Mouse (Mus musculus) retina, adult 2 months (tissue): ENCODE measurements around the gene Esr2.
A peak's percentile ranks its signal among the peaks of the same experiment; 100 is the strongest.
"Not testable (repeated sequence)": the region's sequence is repeated elsewhere in the genome, so short reads cannot be mapped to it uniquely, and the experiment has no call there.

ENCODE experiments used
- DNase-seq: peaks from one replicate; pipeline ENCODE4 v3.0.0-alpha.2; 2012; ENCODE audit warnings: low read depth, low spot score

The Esr2 gene

DNA sequence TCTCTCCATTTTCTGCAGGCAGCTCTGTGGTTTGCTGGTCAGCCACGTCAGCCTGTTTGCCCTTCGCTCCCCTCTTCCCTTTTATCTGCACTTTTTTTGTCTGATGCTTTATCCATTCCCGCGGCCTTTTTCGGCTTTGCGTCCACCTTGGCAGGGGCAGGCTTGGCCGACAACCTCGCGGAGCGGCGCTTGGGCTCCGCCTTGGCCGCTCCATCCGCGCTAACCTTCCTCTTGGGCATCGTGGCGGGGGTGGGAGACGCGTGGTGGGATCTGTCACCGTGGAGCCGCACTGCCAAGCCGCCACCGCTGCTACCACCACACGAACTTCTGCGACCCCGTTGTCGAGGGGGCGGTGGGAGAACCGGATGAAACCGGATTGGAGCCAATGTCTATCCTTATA is 24.7 kb downstream of the Esr2 start:
- not testable (repeated sequence) for DNase-seq

- DNase-seq, result no peak
These were observed 40.4 kb downstream of the Esr2 start for GRCm38 (mm10) chr12:76136701-76137100.

GRCm38 (mm10) chr12:76133081-76133480 is 44.0 kb downstream of the Esr2 start:
- DNase-seq, result not testable (repeated sequence)

DNA sequence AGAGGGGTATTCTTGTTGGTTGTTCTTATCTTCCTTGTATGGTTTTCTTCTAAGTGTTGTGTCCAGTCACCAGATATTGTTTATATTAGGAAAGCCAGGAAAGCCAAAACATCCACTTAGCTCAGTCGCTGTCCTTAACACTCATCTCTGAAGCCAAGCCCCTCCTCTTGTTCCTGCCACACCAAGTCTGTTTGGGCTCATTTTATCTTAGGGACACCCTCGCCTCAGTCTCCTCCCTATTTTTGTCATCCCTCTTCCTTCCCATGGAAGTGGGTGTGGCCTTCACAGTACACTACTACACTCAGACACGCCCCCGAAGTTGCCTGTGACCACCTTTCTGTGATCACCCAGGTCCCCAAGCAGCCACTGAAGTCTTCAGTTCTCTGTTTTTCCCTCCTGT is 44.5 kb downstream of the Esr2 start:
- no peak for DNase-seq

DNA sequence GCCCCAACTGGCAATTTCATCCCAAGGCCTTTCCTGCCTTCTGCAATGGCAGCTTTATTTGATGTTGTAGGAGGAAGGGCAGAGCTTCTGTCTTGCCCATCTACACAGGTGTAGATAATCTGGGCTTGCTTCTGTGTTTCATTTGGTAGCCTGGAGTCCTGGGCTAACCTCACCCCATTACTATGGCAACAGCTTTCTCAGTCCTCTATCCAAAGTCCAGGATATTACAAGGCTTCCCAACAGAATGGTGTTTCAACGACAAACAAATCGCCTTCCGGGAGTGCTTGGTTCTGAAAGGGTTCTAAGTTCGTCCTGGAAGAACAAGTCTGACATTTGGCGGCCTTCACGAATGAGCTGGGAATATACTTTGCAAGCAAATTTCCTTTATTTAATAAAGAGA is 46.2 kb downstream of the Esr2 start:
- no peak for DNase-seq

DNA sequence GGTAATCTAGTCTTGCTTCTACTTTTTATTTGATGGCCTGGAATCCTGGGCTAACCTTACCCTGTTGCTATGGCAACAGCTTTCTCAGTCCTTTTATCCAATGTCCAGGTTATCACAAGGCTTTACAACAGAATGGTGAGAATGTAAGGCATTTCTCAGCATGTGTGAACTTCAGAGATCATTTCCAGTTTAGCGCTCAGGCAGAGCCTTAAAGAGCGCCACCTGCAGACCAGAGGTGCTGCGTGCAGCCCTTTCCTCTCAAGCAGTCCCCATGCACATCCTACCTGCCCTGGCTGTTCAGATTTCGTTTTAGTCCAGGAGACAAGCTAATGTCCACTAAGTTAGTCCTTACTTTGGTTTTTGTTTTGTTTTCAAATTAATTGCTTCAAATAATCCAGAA is 46.8 kb downstream of the Esr2 start:
- no peak for DNase-seq

DNA sequence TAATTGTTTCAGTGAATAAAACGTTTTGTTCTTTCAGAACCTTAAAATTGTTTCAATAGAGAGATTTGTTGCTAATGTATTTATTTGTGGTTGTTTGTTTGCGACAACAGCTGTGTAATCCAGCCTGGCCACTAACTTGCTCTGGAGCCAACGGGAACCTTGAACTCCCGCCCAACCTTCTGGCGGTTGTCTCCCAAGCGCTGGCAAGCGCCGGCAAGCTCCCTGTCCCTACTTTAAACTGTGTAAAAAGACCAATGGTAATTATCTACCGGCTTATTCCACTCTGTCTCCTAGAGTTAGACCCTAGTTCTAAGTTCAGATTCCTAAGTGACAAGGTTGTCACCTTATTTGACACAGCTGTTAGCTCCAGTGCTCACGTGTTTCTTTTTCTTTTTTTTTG is 48.2 kb downstream of the Esr2 start:
- DNase-seq, result no peak

- DNase-seq, result no peak
These were observed 48.8 kb downstream of the Esr2 start for GRCm38 (mm10) chr12:76128306-76128705.

DNA sequence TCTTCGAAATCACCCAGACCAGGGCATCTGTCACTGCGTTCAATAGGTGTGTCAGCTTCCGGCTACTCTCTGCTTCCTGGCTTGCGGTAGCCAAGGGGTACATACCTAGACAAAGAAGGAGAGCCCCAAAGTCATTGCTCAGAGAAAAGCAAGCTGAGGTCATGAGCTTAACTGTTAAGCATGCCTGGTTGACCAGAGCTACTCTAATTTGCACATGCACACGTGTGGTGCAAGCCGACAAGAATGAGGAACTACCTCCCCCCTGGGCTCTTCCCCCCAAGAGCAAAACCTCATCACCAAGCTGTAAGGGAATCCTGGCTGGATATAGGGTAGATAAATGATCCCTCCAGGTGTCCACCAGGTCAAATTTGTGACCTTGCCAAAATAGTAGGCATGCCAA is 53.8 kb downstream of the Esr2 start:
- no peak for DNase-seq

GRCm38 (mm10) chr12:76117632-76118153 is 59.4 kb downstream of the Esr2 start:
- peak; percentile 45 for DNase-seq

DNA sequence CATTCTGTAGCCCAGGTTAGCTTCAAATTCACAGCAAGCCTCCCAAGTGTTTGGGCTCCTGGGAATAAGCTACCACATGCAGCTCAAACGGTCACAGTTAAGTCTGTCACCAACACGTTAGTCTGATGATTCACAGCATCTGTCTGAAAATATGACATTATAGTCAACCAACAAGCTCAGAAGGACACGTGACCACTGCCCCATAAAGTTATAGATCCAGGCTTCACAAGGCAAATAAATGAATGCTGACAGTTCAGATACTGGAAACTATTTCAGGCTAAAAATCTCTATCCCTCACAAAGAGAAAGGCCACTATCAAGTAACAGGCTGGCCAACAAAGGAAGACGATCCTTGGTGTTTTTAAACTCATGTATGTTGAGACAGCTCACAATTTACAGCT is 60.5 kb downstream of the Esr2 start:
- DNase-seq, result no peak

GRCm38 (mm10) chr12:76111046-76111445 is 66.0 kb downstream of the Esr2 start:
- DNase-seq, result no peak

GRCm38 (mm10) chr12:76109646-76110405 is 67.2 kb downstream of the Esr2 start:
- DNase-seq, result no peak

GRCm38 (mm10) chr12:76104596-76105351 is 72.3 kb downstream of the Esr2 start:
- DNase-seq, result no peak

DNA sequence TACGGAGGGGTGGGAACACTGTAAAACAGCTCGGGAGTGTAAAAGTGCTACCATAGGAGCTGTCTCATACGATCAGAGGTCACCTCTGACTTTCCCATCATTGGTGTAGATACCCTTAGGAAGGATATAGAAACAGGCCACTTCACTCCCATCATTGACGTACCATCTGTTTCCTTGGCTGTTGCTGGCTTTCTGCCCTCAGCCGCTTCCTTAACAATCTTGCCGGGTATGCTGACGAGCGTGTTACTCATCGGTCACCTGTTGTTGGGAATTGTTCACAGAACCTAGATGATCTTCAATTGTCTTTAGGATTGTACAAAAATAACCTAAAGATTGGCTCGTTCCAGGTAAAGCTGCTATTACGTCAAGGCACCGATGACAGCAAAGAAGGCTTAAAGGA is 74.4 kb downstream of the Esr2 start:
- DNase-seq, result no peak

DNA sequence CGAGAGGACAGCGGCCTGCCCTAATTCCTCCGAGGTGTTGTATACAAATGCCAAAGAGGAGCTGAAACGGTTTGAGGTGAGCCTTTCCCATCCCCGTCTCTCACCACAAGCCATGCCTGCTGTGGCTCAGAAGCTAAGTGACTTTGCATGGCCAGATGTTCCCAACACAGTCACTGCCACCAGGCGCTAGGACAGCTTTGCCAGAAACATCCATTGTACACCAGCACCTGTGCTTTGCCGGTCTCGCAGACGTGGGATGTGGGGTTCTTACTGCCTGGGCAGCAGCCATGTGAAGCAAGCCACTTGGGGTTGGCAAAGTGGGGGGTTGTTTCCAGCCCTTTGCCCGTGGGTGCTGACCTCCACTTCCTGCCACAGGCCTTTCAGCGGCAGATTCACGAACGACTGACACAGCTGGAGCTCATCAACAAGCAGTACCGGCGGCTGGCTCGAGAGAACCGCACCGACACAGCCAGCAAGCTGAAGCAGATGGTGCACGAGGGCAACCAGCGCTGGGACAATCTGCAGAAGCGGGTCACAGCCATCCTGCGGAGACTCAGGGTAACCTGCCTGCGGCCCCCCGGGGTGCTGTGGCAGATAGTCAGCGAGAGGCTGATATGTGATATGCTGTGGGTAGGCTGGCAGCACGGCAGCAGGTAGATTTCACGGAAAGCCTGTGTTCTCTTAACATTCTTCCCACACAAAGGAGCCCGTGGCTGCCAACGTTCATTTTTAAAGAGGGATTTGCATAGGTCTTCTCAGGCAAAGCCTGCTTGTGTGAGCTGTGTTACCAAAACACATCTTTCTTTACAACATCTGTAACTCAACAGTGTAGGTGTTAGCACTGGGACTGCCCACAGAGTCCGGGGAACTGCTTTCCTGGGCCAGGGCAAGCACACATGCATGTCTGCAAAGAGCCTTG is 81.7 kb downstream of the Esr2 start:
- no peak for DNase-seq

- no peak for DNase-seq
These were observed 83.2 kb downstream of the Esr2 start for GRCm38 (mm10) chr12:76093613-76094588.

DNA sequence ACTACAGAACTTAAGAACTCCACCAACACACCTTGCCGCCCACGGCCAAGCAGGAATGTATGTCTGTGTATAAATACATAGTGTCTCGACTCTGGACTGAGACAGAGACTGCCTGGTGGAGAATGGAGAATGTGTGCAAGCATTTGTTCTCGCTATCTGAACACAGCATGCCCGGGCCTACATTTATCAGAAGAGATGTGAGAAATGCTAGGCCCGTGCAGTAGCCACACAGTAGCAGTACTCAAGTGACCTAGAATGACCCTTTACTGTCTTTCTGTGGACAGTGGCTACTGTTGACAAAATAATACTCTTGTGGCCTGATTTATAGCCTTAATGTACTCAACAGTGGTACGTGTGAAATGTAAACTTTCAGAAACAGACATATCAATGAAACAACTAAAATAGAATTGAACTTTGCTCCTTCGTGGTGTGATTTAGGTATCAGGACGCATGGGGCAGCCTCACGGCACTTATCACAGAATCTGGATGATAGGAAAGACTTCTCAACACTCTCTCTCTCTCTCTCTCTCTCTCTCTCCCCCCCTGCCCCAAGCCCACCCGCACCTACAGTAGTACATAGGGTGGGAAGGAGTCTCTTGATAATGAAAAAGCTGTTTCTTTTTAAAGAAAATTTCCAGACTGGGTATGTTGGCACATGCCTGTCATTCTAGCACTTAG is 84.1 kb downstream of the Esr2 start:
- no peak for DNase-seq

DNA sequence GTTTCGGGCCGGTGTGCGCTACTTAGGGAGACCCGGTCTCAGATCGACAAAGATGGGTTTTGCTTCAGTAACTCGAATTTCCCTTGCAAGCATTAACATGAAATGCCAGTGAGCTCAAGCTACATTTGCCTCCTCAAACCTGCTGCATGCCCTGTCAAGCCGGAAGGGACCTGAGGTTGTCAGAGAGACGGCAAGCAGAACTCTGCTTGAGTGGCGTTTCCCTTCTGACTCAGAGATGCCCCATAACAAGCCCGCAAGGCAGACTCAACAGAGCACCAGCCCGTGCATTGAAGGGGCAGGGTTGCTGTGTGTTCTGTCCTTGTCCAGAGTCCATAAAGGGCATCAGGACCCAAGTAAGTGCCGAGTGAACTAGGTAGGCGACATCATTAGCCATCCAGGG is 90.0 kb downstream of the Esr2 start:
- DNase-seq, result no peak
